Mouse (Mus musculus): ENCODE data around the gene Wnk4.

The Wnk4 gene

GRCm38 (mm10) chr11:101245071-101245470 lies 15.3 kb upstream of the Wnk4 start:
- DNase-seq (ENCODE audit: low spot score), result no peak

GRCm38 (mm10) chr11:101245855-101246701 lies 14.3 kb upstream of the Wnk4 start, which contains the start of gene Ramp2:
Gene Ramp2, plus strand, starts transcription at chr11:101246028.
- DNase-seq (ENCODE audit: low spot score), result peak; percentile 67

GRCm38 (mm10) chr11:101246702-101247012 lies 13.7 kb upstream of the Wnk4 start:
- no peak for DNase-seq (ENCODE audit: low spot score)

- DNase-seq (ENCODE audit: low spot score), result no peak
Measured at GRCm38 (mm10) chr11:101247521-101248030, 12.8 kb upstream of the Wnk4 start.

- no peak for DNase-seq (ENCODE audit: low spot score)
Measured at GRCm38 (mm10) chr11:101248258-101248994, 11.9 kb upstream of the Wnk4 start.

GRCm38 (mm10) chr11:101251031-101251430 lies 9.3 kb upstream of the Wnk4 start:
- no peak for DNase-seq (ENCODE audit: low spot score)

- DNase-seq (ENCODE audit: low spot score), result no peak
Measured at GRCm38 (mm10) chr11:101252941-101253340, 7.4 kb upstream of the Wnk4 start.

GRCm38 (mm10) chr11:101253613-101254389 lies 6.6 kb upstream of the Wnk4 start, which contains the start of gene Vps25:
Gene Vps25, plus strand, starts transcription at chr11:101253707.
- peak; percentile 82 for DNase-seq (ENCODE audit: low spot score)

- no peak for DNase-seq (ENCODE audit: low spot score)
Measured at GRCm38 (mm10) chr11:101255826-101256775, 4.3 kb upstream of the Wnk4 start.

- DNase-seq (ENCODE audit: low spot score), result peak; percentile 65
Measured at GRCm38 (mm10) chr11:101259261-101259712, 1.1 kb upstream of the Wnk4 start.

- no peak for DNase-seq (ENCODE audit: low spot score)
Measured at GRCm38 (mm10) chr11:101260826-101261380, 536 bp downstream of the Wnk4 start.

GRCm38 (mm10) chr11:101262272-101262967 lies 2.1 kb downstream of the Wnk4 start:
- no peak for DNase-seq (ENCODE audit: low spot score)

GRCm38 (mm10) chr11:101263138-101263988 lies 3.0 kb downstream of the Wnk4 start:
- DNase-seq (ENCODE audit: low spot score), result no peak

- DNase-seq (ENCODE audit: low spot score), result no peak
Measured at GRCm38 (mm10) chr11:101263989-101264280, 3.6 kb downstream of the Wnk4 start.

GRCm38 (mm10) chr11:101264954-101265471 lies 4.6 kb downstream of the Wnk4 start:
- no peak for DNase-seq (ENCODE audit: low spot score)

GRCm38 (mm10) chr11:101265906-101266305 lies 5.5 kb downstream of the Wnk4 start:
- no peak for DNase-seq (ENCODE audit: low spot score)

- no peak for DNase-seq (ENCODE audit: low spot score)
Measured at GRCm38 (mm10) chr11:101269577-101270116, 9.3 kb downstream of the Wnk4 start.

GRCm38 (mm10) chr11:101272446-101272845 lies 12.1 kb downstream of the Wnk4 start:
- no peak for DNase-seq (ENCODE audit: low spot score)

- DNase-seq (ENCODE audit: low spot score), result no peak
Measured at GRCm38 (mm10) chr11:101275309-101275708, 14.9 kb downstream of the Wnk4 start.

All from ovary, postnatal 36 days (tissue).